In the genomic region with DNA sequence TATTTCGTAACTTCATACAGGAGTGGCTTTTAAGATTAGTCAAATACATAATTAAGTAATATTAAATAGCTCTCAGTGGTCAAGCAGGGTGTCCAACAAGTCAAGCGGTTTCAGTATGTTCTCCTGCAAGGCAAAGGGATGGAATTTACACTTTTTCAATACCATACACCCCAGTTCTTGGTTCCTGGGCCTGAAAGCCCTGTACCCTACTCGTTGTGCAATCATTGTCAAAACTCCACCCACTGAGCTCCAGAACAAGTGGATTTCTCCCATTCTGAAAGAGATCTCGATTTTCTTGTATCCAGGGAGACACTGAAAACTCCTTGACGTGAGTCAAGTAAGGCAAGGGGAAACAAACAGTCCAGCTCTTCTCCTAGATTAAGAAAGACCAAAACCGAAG, we compare ENCODE assay signal across 8 mouse cellular contexts. TPM values are rescaled to one million over a fixed set of nuclear protein-coding genes. Genes with fewer than 3 reads are reported as not detected.
DNase-seq lines count a peak whose midpoint lies in the region; ATAC-seq and TF ChIP-seq lines count a peak whose summit lies in the region.

No protein-coding gene starts in this region.

- peak in 1 of 2 experiments; percentile 1 for DNase-seq in layer of hippocampus, adult 2 months (ENCODE audit: low spot score in 2 of 2)
- no peak for DNase-seq in layer of hippocampus, adult 11-12 months (ENCODE audit: low spot score)
- no peak for DNase-seq in forebrain, embryonic 11.5 days (ENCODE audit: low spot score)
- DNase-seq in limb, embryonic 10.5 days (ENCODE audit: low spot score) = no peak
- no peak for DNase-seq in spleen, postnatal 10 days (ENCODE audit: low spot score in 2 of 2)
- no peak for DNase-seq in gastrocnemius, postnatal 10 days
- DNase-seq in spleen, postnatal 4 days (ENCODE audit: low spot score in 2 of 2) = no peak

- no peaks in the 10 kb centered on the region for H3K27me3 ChIP-seq in forebrain, embryonic 11.5 days (ENCODE audit: control insufficient read depth, insufficient read depth, low read length)
- peaks cover 57% of the 10 kb centered on the region for H3K27me3 ChIP-seq in limb, embryonic 10.5 days (ENCODE audit: low read depth, poor library complexity, severe bottlenecking)
- H3K27me3 ChIP-seq in midbrain, embryonic 13.5 days = no peaks in the 10 kb centered on the region; the same call in 1 of the 2 replicates

- H3K4me3 ChIP-seq in layer of hippocampus, adult 2 months = peak overlapping the region; percentile 71
- peak overlapping the region; percentile 54 for H3K4me3 ChIP-seq in forebrain, embryonic 11.5 days (ENCODE audit: low read depth, low read length)
- peak overlapping the region; percentile 64 for H3K4me3 ChIP-seq in limb, embryonic 10.5 days
- H3K4me3 ChIP-seq in midbrain, embryonic 13.5 days (replicated peaks) = peak overlapping the region; percentile 56

- peak overlapping the region; percentile 51; the same call in 1 of the 2 replicates for H3K9ac ChIP-seq in forebrain, embryonic 11.5 days (ENCODE audit: low read length)
- peak overlapping the region; percentile 78; the same call in 1 of the 2 replicates for H3K9ac ChIP-seq in midbrain, embryonic 13.5 days (replicated peaks)

- peak overlapping the region; percentile 85 for H3K27ac ChIP-seq in layer of hippocampus, adult 2 months
- H3K27ac ChIP-seq in forebrain, embryonic 11.5 days (ENCODE audit: low read depth, low read length) = no peak overlapping the region
- H3K27ac ChIP-seq in limb, embryonic 10.5 days = no peak overlapping the region
- no peak overlapping the region for H3K27ac ChIP-seq in midbrain, embryonic 13.5 days

- no peaks in the 10 kb centered on the region for H3K4me1 ChIP-seq in forebrain, embryonic 11.5 days (replicated peaks; ENCODE audit: control insufficient read depth, insufficient read depth, low read length)
- 0 out of 2 replicates have a peak, but pooled peaks cover 5% of the 10 kb centered on the region for H3K4me1 ChIP-seq in limb, embryonic 10.5 days
- H3K4me1 ChIP-seq in midbrain, embryonic 13.5 days (replicated peaks) = no peaks in the 10 kb centered on the region

- H3K4me2 ChIP-seq in forebrain, embryonic 11.5 days (ENCODE audit: low read depth, low read length, severe bottlenecking) = peak overlapping the region; percentile 71
- H3K4me2 ChIP-seq in midbrain, embryonic 13.5 days (replicated peaks) = peak overlapping the region; percentile 84

- ATAC-seq in forebrain, embryonic 11.5 days (replicated peaks; ENCODE audit: low FRiP score) = no peak
- no peak for ATAC-seq in midbrain, embryonic 13.5 days

- no peaks in the 10 kb centered on the region for H3K9me3 ChIP-seq in forebrain, embryonic 11.5 days (ENCODE audit: control insufficient read depth, low read length)
- no peaks in the 10 kb centered on the region for H3K9me3 ChIP-seq in limb, embryonic 10.5 days (replicated peaks)
- no peaks in the 10 kb centered on the region for H3K9me3 ChIP-seq in midbrain, embryonic 13.5 days

- no peak for TF ChIP-seq CTCF in layer of hippocampus, adult 2 months (conservative IDR thresholded peaks at IDR 0.05)

- no peaks in the 10 kb centered on the region for H3K36me3 ChIP-seq in forebrain, embryonic 11.5 days (ENCODE audit: control insufficient read depth, insufficient read depth, low read length)
- H3K36me3 ChIP-seq in limb, embryonic 10.5 days = 0 out of 2 replicates have a peak, but pooled peaks cover 2% of the 10 kb centered on the region
- no peaks in the 10 kb centered on the region for H3K36me3 ChIP-seq in midbrain, embryonic 13.5 days

- WGBS in forebrain, embryonic 11.5 days = 47% methylated on average over 6 of the region's 6 CpGs
- WGBS in limb, embryonic 10.5 days = 52% methylated on average over 6 of the region's 6 CpGs
- WGBS in midbrain, embryonic 13.5 days = 34% methylated on average over 6 of the region's 6 CpGs

RNA-seq across cellular contexts. Expression of gene Txlng, which starts 1.2 kb away (rescaled TPM):
- 10 to 100 TPM; 23.2 to 23.7 TPM for total RNA-seq in layer of hippocampus, adult 2 months (2021)
- 18.7 and 20.9 TPM in 2 replicates for polyA plus RNA-seq in forebrain, embryonic 11.5 days (2014; fragmentation: Nextera tagmentation; extraction: Ambion mirVana)
- polyA plus RNA-seq in limb, embryonic 10.5 days (2016; fragmentation: Nextera tagmentation; extraction: Ambion mirVana) = 16.0 and 16.1 TPM in 2 replicates
- 15.2 and 15.9 TPM in 2 replicates for polyA plus RNA-seq in midbrain, embryonic 13.5 days (2015; fragmentation: Nextera tagmentation; extraction: Ambion mirVana)
- total RNA-seq in gastrocnemius, postnatal 10 days (2021) = 1 to 10 TPM; 7.4 to 8.2 TPM
